Mouse (Mus musculus) ES-E14 (cell line): ENCODE measurements around the gene Casc1.

ENCODE experiments used
- CHD2 ChIP-seq: IDR thresholded peaks from 2 replicates; pipeline ENCODE4 v1.6.1; 2014; ENCODE audit warnings: mild to moderate bottlenecking, low read depth, low read length, inconsistent platforms
- HCFC1 ChIP-seq: IDR thresholded peaks from 2 replicates; pipeline ENCODE4 v1.6.1; 2012; ENCODE audit warnings: low read length, inconsistent platforms, borderline replicate concordance; ENCODE audit not compliant: insufficient read depth
- ZC3H11A ChIP-seq: IDR thresholded peaks from 2 replicates; pipeline ENCODE4 v1.6.1; 2012; ENCODE audit warnings: low read depth, mild to moderate bottlenecking, inconsistent platforms, low read length, borderline replicate concordance
- ZNF384 ChIP-seq: IDR thresholded peaks from 2 replicates; pipeline ENCODE4 v1.6.1; 2012; ENCODE audit warnings: low read depth, low read length, inconsistent platforms

DNA sequence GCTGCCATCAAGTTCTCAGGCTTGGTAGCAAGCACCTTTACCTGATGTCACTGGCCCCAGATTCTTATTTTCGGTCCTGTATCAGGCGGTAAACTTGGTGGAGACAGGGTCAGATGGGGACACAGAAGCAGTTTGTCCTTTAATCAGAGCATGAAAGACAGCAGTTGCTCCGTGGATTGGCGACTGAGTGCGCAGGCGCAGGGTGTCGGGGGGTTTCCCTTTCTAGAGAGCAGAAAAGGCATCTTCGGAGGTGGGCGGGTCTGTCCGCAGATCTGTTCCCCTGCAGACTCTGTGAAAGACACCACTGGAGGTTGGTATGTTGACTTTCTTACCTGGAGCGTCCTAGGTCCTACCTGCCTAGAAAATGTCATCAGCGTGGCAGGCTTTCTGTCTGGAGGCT is 69.0 kb downstream of the Casc1 start:
- TF ChIP-seq HCFC1, result no peak
- TF ChIP-seq CHD2, result no peak
- TF ChIP-seq ZC3H11A, result no peak
- TF ChIP-seq ZNF384, result no peak
